Mouse (Mus musculus): ENCODE data around the gene Olfr649. TPM values are rescaled to one million over a fixed set of nuclear protein-coding genes. Genes with fewer than 3 reads are reported as not detected.

Olfr649 gene
- polyA plus RNA-seq, 1 experiment from 2014 or later, result not detected

GRCm38 (mm10) chr7:104150456-104150855 is 45.3 kb downstream of the Olfr649 start, which contains the start of gene Ubqlnl:
Ubqlnl (minus strand) TSS chr7:104150556.
- Histone ChIP-seq H3K27ac (replicated peaks; ENCODE audit: low read depth, low read length) (no peak within 1 kb of the TSS), H3K36me3 (ENCODE audit: control insufficient read depth, insufficient read depth, low read length) (no peaks in the 10 kb centered on the region), H3K4me1 (ENCODE audit: control insufficient read depth, insufficient read depth, low read length) (no peaks in the 10 kb centered on the region), H3K9ac (replicated peaks; ENCODE audit: low read length) (no peak within 1 kb of the TSS), H3K27me3 (ENCODE audit: control insufficient read depth, insufficient read depth, low read length) (no peaks in the 10 kb centered on the region), H3K4me3 (replicated peaks; ENCODE audit: low read depth, low read length) (no peak within 1 kb of the TSS), H3K9me3 (ENCODE audit: control insufficient read depth, low read length) (no peaks in the 10 kb centered on the region), H3K4me2 (ENCODE audit: low read length) (no peak within 1 kb of the TSS)
- ATAC-seq (ENCODE audit: low FRiP score, low TSS enrichment), result no peak
- no peak for DNase-seq
- 90% methylated on average over 2 of the region's 2 CpGs for WGBS

DNA sequence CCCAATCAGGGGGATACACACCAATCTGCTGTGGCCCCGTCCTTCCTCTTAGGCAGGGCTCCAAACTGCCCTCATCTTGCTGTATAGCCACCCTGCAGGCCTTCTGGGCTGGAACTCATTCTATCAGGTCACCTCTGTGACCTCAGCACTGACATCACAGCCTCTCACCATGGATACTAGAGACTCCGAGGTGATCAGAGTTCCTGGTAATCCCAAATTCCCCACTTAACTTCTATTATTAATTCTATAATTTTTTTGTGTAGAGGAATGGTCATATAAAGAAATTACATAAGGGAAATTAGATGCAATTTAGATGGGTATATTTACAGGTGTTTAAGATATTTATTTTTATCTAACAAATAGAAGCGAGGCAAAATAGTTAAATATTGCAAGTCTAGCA is 52.6 kb downstream of the Olfr649 start, which contains the start of gene Ubqln3:
Gene Ubqln3, minus strand, starts transcription at position 101 of the 400 bp plus-strand sequence.
- no peaks in the 10 kb centered on the region for H3K27me3 ChIP-seq (ENCODE audit: control insufficient read depth, insufficient read depth, low read length)
- no peak within 1 kb of the TSS for H3K9ac ChIP-seq (replicated peaks; ENCODE audit: low read length)
- no peak within 1 kb of the TSS for H3K4me2 ChIP-seq (ENCODE audit: low read length)
- DNase-seq, result no peak
- no peak within 1 kb of the TSS for H3K4me3 ChIP-seq (replicated peaks; ENCODE audit: low read depth, low read length)
- 73% methylated on average over 3 of the region's 3 CpGs for WGBS
- H3K4me1 ChIP-seq (ENCODE audit: control insufficient read depth, insufficient read depth, low read length), result no peaks in the 10 kb centered on the region
- no peaks in the 10 kb centered on the region for H3K9me3 ChIP-seq (ENCODE audit: control insufficient read depth, low read length)
- H3K36me3 ChIP-seq (ENCODE audit: control insufficient read depth, insufficient read depth, low read length), result no peaks in the 10 kb centered on the region
- H3K27ac ChIP-seq (replicated peaks; ENCODE audit: low read depth, low read length), result no peak within 1 kb of the TSS
- no peak for ATAC-seq (ENCODE audit: low FRiP score, low TSS enrichment)

Other genes starting within 250 kb of the Olfr649 start
- not detected in 2 replicates for gene Olfr635, start 224.8 kb downstream of the Olfr649 start, polyA plus RNA-seq (2014; fragmentation: Nextera tagmentation; extraction: Ambion mirVana)
- gene Olfr638, start 197.2 kb downstream of the Olfr649 start, polyA plus RNA-seq (2014; fragmentation: Nextera tagmentation; extraction: Ambion mirVana), result not detected in 2 replicates
- not detected in 2 replicates for gene Olfr639, start 178.7 kb downstream of the Olfr649 start, polyA plus RNA-seq (2014; fragmentation: Nextera tagmentation; extraction: Ambion mirVana)
- gene Olfr640, start 170.4 kb downstream of the Olfr649 start, polyA plus RNA-seq (2014; fragmentation: Nextera tagmentation; extraction: Ambion mirVana), result not detected in 2 replicates
- not detected in 2 replicates for gene Olfr641, start 160.5 kb downstream of the Olfr649 start, polyA plus RNA-seq (2014; fragmentation: Nextera tagmentation; extraction: Ambion mirVana)
- gene Olfr642, start 143.3 kb downstream of the Olfr649 start, polyA plus RNA-seq (2014; fragmentation: Nextera tagmentation; extraction: Ambion mirVana), result not detected in 2 replicates
- gene 4930516K23Rik, start 134.5 kb downstream of the Olfr649 start, polyA plus RNA-seq (2014; fragmentation: Nextera tagmentation; extraction: Ambion mirVana), result not detected in 2 replicates
- not detected in 2 replicates for gene Olfr644, start 124.1 kb downstream of the Olfr649 start, polyA plus RNA-seq (2014; fragmentation: Nextera tagmentation; extraction: Ambion mirVana)
- gene Olfr645, start 110.5 kb downstream of the Olfr649 start, polyA plus RNA-seq (2014; fragmentation: Nextera tagmentation; extraction: Ambion mirVana), result not detected in 2 replicates
- not detected in 2 replicates for gene Olfr646, start 91.1 kb downstream of the Olfr649 start, polyA plus RNA-seq (2014; fragmentation: Nextera tagmentation; extraction: Ambion mirVana)
- gene Ubqln5, start 66.2 kb downstream of the Olfr649 start, polyA plus RNA-seq (2014; fragmentation: Nextera tagmentation; extraction: Ambion mirVana), result not detected in 2 replicates
- gene Olfr643, start 58.6 kb downstream of the Olfr649 start, polyA plus RNA-seq (2014; fragmentation: Nextera tagmentation; extraction: Ambion mirVana), result not detected in 2 replicates
- gene Ubqln3, start 52.7 kb downstream of the Olfr649 start, polyA plus RNA-seq (2014; fragmentation: Nextera tagmentation; extraction: Ambion mirVana), result not detected in 2 replicates
- gene Ubqlnl, start 45.4 kb downstream of the Olfr649 start, polyA plus RNA-seq (2014; fragmentation: Nextera tagmentation; extraction: Ambion mirVana), result not detected in 2 replicates
- not detected in 2 replicates for gene Olfm5, start 31.2 kb downstream of the Olfr649 start, polyA plus RNA-seq (2014; fragmentation: Nextera tagmentation; extraction: Ambion mirVana)
- gene Olfr648, start 12.6 kb downstream of the Olfr649 start, polyA plus RNA-seq (2014; fragmentation: Nextera tagmentation; extraction: Ambion mirVana), result 0.50 and 0.74 TPM in 2 replicates
- gene Trim6, start 22.8 kb upstream of the Olfr649 start, polyA plus RNA-seq (2014; fragmentation: Nextera tagmentation; extraction: Ambion mirVana), result 0.19 and 0.59 TPM in 2 replicates
- gene Trim34a, start 48.5 kb upstream of the Olfr649 start, polyA plus RNA-seq (2014; fragmentation: Nextera tagmentation; extraction: Ambion mirVana), result 0.38 and 1.4 TPM in 2 replicates
- 0.11 TPM in 1 of 2 replicates, not detected in the other for gene Trim5, start 92.1 kb upstream of the Olfr649 start, polyA plus RNA-seq (2014; fragmentation: Nextera tagmentation; extraction: Ambion mirVana)
- 1.1 and 1.6 TPM in 2 replicates for gene Trim12a, start 119.5 kb upstream of the Olfr649 start, polyA plus RNA-seq (2014; fragmentation: Nextera tagmentation; extraction: Ambion mirVana)
- not detected in 2 replicates for gene Trim34b, start 133.5 kb upstream of the Olfr649 start, polyA plus RNA-seq (2014; fragmentation: Nextera tagmentation; extraction: Ambion mirVana)
- 1.0 and 1.4 TPM in 2 replicates for gene Trim12c, start 157.4 kb upstream of the Olfr649 start, polyA plus RNA-seq (2014; fragmentation: Nextera tagmentation; extraction: Ambion mirVana)
- gene Trim30b, start 173.9 kb upstream of the Olfr649 start, polyA plus RNA-seq (2014; fragmentation: Nextera tagmentation; extraction: Ambion mirVana), result 0.07 TPM in 1 of 2 replicates, not detected in the other
- gene Trim30c, start 204.9 kb upstream of the Olfr649 start, polyA plus RNA-seq (2014; fragmentation: Nextera tagmentation; extraction: Ambion mirVana), result 0.32 TPM in 1 of 2 replicates, not detected in the other

All from midbrain, embryonic 14.5 days (tissue).